Mouse (Mus musculus): ENCODE data around the gene Cmtr2. TPM values are rescaled to one million over a fixed set of nuclear protein-coding genes. Genes with fewer than 3 reads are reported as not detected.

Gene Cmtr2
- total RNA-seq (2014; fragmentation: Nextera tagmentation): 8.9 and 11.4 TPM in 2 replicates
- 11.7 and 16.5 TPM in 2 replicates for total RNA-seq (2017)

DNA sequence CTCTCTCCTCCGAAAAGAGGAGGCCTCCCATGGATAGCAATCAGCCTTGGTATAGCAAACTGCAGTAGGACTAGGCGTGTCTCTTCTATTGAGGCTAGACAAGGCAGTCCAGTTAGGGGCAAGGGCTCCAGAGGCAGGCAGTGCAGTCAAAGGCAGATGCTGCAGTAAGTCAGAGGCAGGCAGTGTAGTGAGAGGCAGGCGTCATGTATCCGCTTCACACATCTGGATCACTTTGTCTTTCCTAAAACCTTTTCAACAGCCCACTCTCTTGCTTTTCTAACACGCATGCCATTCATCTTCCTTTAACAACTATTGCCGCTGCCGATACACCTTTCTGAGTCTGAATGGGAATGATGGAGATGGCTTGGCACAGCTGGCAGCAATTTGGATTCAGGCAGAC, at the start of gene Cmtr2:
Cmtr2 (plus strand) TSS at position 301 of the 400 bp plus-strand sequence.
- ATAC-seq (replicated peaks; ENCODE audit: low FRiP score, low TSS enrichment, poor library complexity, severe bottlenecking): no peak

DNA sequence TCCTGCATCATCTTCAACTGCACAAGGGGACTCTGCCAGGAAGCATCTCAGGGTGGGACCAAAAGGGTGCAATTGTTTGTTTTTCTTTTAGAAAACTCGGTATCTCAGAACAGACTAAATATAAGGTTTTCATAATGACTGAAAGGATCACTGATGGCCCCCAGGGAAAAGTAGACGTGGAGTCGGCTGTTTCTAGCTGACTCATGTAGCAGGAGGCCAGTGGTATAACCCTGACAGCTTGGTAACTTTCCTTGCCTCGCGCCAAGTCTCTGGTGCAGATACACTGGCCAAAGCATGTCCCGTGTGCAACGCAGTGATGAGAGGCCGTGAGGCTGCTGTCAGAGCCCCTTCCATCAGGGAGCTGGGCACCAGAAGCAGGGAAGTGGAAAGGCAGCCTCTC, 49.2 kb upstream of the Cmtr2 start:
- no peak for ATAC-seq (replicated peaks; ENCODE audit: low FRiP score, low TSS enrichment, poor library complexity, severe bottlenecking)

- peak; percentile 81 for ATAC-seq (replicated peaks; ENCODE audit: low FRiP score, low TSS enrichment, poor library complexity, severe bottlenecking)
These were observed 47.4 kb upstream of the Cmtr2 start, which contains the start of gene Calb2 for GRCm38 (mm10) chr8:110168046-110168445. Calb2 (minus strand) TSS chr8:110168210.

DNA sequence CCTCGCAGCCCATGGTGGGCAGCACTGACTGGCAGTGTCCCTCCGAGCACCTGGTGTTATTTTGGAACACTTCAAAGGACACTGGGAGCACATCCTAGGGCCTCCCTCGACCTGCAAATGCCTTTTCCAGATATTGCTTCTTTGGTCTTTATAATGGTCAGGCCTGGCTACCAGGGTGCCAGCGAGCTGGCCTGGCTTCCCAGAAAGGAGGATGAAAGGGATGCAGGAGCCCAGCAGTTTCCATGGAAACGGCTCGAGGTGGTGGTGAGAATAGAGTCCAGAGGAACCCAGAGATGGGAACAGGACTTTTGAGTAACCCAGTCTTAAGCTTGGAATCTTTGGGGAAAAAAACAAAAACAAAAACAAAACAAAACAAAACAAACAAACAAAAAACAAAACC, 43.3 kb upstream of the Cmtr2 start:
- no peak for ATAC-seq (replicated peaks; ENCODE audit: low FRiP score, low TSS enrichment, poor library complexity, severe bottlenecking)

DNA sequence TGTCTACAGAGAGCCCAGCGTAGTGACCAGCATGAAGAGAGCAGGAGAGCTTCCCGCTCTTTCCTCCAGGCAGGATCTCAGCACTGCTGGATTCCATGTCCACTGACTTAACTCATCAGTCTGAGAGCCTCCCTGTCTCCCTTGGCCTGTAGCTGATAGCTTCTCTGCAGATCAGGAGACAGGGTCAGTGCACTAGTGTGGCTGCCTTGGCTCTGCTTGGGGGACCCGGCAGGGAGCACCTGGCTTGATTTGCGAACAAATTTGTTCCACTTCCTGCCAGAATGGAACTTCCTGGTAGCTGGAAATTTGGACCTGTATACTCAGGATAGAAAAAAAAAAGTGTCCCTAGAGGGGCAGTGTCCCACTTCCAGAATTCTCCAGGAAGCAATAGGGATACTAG, 40.6 kb upstream of the Cmtr2 start:
- ATAC-seq (replicated peaks; ENCODE audit: low FRiP score, low TSS enrichment, poor library complexity, severe bottlenecking): no peak

DNA sequence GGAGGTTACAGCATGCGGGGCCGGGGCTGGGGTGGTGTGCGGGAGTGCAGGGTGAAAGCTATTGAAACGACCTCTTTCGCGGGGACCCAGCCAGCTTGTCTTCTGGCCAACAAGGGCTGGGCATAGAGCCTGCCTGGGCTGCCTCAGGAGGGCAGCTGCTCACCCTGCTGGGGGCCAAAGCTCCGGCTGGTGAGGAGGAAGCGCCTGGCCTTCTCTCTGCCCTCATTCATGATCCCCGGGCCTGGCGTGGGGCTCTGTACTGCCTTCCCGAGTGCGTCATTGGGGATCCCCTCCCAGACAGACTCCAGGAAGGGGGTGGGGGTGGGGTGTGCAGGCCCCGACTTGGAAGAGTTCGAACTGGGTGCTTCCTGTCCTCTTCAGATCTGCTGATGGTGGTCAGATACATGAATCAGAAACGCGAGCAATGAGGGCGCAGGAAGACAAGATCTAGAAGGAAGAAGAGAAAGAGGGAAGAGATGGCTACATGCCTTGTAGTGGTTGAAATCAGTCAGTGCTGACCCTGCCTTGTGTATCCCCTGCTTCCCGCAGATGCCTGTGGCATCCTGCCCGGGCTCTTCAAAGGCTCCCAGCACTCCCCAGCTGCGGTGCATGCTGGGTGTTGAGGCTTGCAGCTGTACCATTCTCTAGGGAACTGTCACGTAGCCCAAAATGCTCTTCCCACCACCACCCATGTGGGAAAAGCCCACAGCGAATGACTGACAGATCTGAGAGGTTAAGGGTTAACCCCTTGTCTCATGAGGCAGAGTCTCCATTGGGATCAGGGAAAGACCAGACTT, 37.9 kb upstream of the Cmtr2 start:
- ATAC-seq (replicated peaks; ENCODE audit: low FRiP score, low TSS enrichment, poor library complexity, severe bottlenecking): no peak

GRCm38 (mm10) chr8:110182735-110183367, 32.6 kb upstream of the Cmtr2 start:
- no peak for ATAC-seq (replicated peaks; ENCODE audit: low FRiP score, low TSS enrichment, poor library complexity, severe bottlenecking)

DNA sequence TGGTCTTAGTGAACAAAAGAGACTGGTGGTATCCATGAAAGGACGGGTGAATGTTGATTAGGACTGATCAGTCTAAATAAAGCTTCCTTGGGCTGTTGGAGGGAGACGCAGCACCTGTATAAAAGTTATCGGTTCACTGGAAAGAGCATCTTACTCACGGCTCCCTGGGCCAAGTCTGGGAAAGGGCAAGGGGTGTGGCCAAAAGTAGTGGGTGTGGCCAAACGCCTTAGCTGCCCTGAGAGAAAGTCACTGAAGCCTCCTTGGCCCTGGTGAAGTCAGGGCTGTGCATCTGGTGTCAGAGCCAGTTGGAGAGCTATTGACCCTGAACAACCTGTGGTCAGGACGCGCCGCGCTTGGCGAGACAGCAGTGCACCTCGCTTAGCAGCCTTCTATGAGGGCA, 31.7 kb upstream of the Cmtr2 start:
- no peak for ATAC-seq (replicated peaks; ENCODE audit: low FRiP score, low TSS enrichment, poor library complexity, severe bottlenecking)

DNA sequence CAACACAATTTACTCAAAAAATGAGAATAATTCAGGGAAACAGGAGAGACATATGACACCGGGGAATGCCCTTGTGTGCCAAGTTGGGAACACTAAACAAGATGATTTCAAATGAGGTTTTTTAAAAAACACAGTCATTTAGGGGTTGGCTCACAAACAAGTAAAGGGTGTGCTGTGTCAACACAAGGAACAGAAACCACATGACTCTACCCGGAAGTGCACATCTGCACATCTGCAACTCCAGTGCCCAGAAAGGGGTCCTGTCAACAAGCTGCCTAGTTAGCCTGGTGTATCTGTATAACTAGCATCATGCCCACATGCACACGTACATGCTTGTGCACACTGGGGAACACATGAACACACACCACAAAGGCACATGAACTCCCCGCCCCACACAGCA, 29.9 kb upstream of the Cmtr2 start:
- ATAC-seq (replicated peaks; ENCODE audit: low FRiP score, low TSS enrichment, poor library complexity, severe bottlenecking): no peak

DNA sequence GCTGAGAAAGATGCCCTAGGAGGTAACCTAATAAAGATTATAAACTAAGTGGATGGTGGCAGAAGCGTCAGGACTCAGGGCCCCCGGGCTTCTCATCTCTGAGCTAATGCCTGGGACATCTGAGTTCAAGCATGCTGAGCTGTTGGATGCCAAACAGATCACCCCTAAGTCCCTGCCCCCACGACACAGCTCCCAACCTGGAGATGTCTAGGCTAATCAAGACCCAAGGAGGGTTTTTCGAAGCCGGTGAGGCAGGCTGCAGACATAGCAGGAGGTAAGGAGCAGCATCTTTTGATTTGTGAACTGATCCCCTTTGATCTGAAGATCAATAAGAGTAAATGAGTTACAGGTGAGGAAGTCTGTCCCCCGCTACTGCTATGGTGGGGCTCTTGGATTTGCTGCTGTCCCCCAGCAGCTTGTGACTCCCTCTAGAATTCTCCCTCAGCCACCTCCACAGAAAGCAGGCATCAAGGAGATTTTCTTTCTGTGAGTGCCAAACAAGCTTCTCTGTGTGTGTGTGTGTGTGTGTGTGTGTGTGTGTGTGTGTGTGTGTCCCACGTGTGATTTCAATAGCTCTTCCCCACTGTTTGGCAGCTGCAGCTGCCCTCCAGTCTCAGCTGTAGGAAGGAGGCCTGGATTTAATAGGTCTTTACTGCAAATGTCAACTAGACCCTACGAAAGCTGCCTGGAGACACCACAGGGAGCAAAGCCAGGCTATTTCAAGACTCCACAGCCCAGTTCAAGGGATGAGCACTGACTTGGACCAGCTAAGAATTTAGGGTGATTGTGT, 26.3 kb upstream of the Cmtr2 start:
- no peak for ATAC-seq (replicated peaks; ENCODE audit: low FRiP score, low TSS enrichment, poor library complexity, severe bottlenecking)

- no peak; the same call in 1 of the 2 replicates for ATAC-seq (replicated peaks; ENCODE audit: low FRiP score, low TSS enrichment, poor library complexity, severe bottlenecking)
These were observed 18.8 kb upstream of the Cmtr2 start for GRCm38 (mm10) chr8:110196678-110197077.

- ATAC-seq (replicated peaks; ENCODE audit: low FRiP score, low TSS enrichment, poor library complexity, severe bottlenecking): no peak
These were observed 13.7 kb upstream of the Cmtr2 start for GRCm38 (mm10) chr8:110201806-110202205.

DNA sequence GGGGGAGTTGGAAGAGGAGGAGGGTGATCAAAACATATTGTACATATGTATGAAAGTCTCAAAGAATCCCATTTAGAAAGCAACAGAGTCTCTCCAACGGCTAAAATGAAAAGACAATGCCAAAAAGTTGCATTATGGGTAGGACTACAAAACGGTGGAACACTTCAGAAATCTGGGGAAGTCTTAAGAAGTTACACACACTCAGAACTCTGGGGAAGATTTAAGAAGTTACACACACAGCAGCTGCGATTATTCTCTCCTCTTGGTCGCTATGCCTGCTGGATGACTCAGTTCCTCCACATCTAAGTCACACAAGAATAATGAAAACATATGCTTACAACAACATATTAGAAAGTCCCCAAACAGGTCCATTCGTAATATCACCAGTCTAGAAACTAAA, 788 bp downstream of the Cmtr2 start:
- no peak for ATAC-seq (replicated peaks; ENCODE audit: low FRiP score, low TSS enrichment, poor library complexity, severe bottlenecking)

- ATAC-seq (replicated peaks; ENCODE audit: low FRiP score, low TSS enrichment, poor library complexity, severe bottlenecking): no peak; the same call in 1 of the 2 replicates
These were observed 1.7 kb downstream of the Cmtr2 start for GRCm38 (mm10) chr8:110217198-110217597.

DNA sequence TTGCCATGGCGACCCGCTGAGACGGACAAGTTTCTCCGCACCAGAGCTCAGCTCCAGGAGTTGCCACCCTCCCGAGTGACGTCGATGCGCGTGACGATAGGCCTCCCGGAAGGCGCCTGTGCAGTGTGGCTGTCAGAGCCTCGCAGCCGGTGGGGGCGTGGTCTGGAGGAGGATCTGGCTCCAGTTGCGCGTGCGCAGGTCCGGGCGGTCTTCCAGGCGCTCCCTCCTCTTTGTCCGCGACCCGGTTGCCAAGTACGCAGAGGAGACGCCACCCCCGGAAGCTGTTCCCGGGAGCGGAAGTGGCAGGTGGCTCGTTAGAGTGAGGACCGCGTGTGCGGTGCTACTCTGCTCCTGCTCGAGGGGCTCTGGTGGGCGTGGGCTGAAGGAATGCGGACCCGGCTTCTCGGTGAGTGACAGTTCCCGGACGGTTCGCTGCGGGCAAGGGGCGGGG, 2.2 kb downstream of the Cmtr2 start:
- peak; percentile 99 for ATAC-seq (replicated peaks; ENCODE audit: low FRiP score, low TSS enrichment, poor library complexity, severe bottlenecking)

- ATAC-seq (replicated peaks; ENCODE audit: low FRiP score, low TSS enrichment, poor library complexity, severe bottlenecking): no peak
These were observed 3.0 kb downstream of the Cmtr2 start for GRCm38 (mm10) chr8:110218511-110218910.

- ATAC-seq (replicated peaks; ENCODE audit: low FRiP score, low TSS enrichment, poor library complexity, severe bottlenecking): no peak
These were observed 5.5 kb downstream of the Cmtr2 start for GRCm38 (mm10) chr8:110220936-110221335.

DNA sequence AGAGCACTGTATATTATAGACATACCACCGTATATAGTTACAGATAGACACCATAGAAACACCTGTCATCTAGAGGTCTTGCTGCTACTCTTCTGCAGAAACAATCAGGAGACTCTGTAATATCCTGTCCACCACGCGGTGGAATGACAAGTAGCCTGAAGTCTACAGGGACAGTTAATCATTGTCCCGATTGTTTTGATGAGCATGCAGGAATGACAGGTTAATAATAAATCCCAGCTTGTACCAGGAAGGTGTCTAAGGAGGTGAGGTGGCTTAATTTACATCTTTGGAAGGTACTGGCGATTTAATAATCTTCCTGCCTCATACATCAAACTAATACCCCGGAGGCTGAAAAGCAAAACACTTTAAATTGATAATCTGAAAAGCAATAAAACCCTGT, 15.3 kb downstream of the Cmtr2 start:
- no peak for ATAC-seq (replicated peaks; ENCODE audit: low FRiP score, low TSS enrichment, poor library complexity, severe bottlenecking)

DNA sequence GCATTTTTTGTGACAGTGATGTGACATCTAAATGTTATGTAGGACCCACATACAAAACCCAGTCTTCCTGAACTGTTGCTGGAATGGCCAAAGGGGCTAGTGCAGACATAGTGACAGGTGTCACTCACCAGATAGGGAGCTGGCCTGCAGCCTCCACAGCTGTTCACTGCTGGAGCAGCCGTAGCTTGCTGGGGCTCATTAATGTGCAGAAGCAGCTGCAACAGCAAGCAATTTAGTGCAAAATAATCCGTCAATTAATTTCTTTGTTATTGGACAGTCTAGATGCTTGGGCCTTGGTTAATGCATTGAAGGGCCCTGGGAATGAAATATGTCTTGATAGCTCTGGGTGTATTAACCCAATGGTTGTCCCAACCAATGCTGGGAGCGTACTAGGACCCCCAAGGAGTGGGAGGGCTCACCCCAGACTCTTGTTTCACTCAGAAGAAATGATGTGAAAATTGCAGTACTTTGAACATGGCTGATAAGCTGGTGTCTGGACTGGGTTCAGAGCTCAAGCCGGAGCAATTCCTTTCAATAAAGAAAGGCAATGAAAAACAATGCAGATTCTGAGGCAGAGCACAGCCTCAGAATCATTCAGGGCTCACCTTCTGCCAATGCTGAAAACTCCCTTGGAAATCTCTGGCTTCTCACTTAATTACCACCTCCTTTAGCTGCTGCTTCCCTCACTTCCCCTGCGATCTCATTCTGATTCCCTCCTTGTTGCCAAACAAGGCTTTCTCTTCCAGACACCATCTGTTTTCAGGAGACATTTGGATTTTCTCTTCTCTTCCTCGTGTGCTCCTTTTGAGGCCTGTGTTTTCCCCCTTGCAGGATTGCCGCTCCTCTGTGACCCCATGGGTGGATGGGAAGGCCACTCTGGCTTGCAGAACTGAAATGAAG, 27.1 kb downstream of the Cmtr2 start:
- ATAC-seq (replicated peaks; ENCODE audit: low FRiP score, low TSS enrichment, poor library complexity, severe bottlenecking): no peak

Measured in megakaryocyte-erythroid progenitor cell, adult 5-6 weeks (primary cell).